Mouse (Mus musculus) urinary bladder, postnatal 0 days (tissue): ENCODE data around the gene Gm8247. TPM values are rescaled to one million over a fixed set of nuclear protein-coding genes. Genes with fewer than 3 reads are reported as not detected.

Source experiments
- polyA plus RNA-seq: library from polyadenylated mRNA; unstranded; fragments of >200 nt; fragmentation: Nextera tagmentation; extraction: Ambion mirVana; gene quantifications from 2 replicates; pipeline ENCODE4 v1.2.1, GENCODE M21; 2015

The Gm8247 gene
- polyA plus RNA-seq: not detected in 2 replicates

DNA sequence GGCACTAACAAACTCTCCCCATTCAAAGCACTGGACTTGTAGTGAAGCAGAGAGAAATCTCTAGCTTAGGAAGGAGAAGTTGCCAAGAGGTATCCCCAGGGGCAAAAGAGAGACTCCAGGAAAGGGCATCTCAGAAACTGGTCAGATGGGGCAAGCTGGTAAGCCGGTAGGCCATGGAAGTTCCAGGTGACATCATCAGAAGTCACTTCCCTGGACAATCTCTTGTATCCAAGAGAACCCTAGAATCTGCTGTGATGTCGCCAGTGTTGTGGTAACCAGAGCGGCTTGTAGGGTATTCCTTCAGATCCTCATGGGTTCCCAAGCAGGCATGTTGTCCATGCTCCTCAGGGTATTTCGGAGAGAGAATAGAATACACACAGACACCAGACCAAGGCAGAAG is at the start of gene Gm8247:
TSS of gene Gm8247 (plus strand) at position 301 of the 400 bp plus-strand sequence.

DNA sequence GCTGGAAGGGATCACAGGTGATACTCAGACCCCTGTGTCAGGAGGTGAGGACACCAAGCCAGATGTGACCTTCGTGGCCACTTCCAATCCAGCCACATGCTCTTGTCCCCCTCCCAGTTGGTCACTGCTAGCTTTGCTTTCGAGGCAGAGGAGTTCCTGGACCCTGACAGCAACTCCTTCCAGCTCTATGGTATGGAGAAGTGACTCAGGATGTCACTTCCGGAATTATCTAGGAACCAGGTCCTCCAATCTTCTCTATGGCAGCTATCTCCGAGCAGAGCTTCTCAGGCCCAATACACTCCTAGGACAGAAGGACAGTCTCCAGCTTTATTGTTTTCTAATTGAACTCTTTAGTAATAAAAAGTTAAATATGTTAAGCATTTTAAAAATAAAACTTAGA is 44.8 kb downstream of the Gm8247 start, which contains the start of gene Gm5624:
TSS of gene Gm5624 (minus strand) at position 202 of the 400 bp plus-strand sequence.

Other genes with a start within 250 kb of the Gm8247 start
- not detected in 2 replicates for gene Gm5930, start 244.6 kb upstream of the Gm8247 start, polyA plus RNA-seq
- not detected in 2 replicates for gene Gm8229, start 217.8 kb upstream of the Gm8247 start, polyA plus RNA-seq
- not detected in 2 replicates for gene Gm3371, start 172.5 kb upstream of the Gm8247 start, polyA plus RNA-seq
- not detected in 2 replicates for gene Gm8232, start 149.5 kb upstream of the Gm8247 start, polyA plus RNA-seq
- gene BC061237, start 90.7 kb upstream of the Gm8247 start, polyA plus RNA-seq: not detected in 2 replicates
- not detected in 2 replicates for gene Gm17093, start 64.9 kb upstream of the Gm8247 start, polyA plus RNA-seq
- not detected in 2 replicates for gene Gm5624, start 44.8 kb downstream of the Gm8247 start, polyA plus RNA-seq
- gene Gm8257, start 123.3 kb downstream of the Gm8247 start, polyA plus RNA-seq: not detected in 2 replicates
- gene Gm8267, start 167.2 kb downstream of the Gm8247 start, polyA plus RNA-seq: not detected in 2 replicates